Mouse (Mus musculus): ENCODE results near the gene Med1.
A peak's percentile ranks its signal among the peaks of the same experiment; 100 is the strongest.
"Not testable (repeated sequence)": the region's sequence is repeated elsewhere in the genome, so short reads cannot be mapped to it uniquely, and the experiment has no call there.

Med1 gene

GRCm38 (mm10) chr11:98192901-98193805 lies at the start of gene Med1:
TSS of gene Med1 (minus strand) at chr11:98193293.
- DNase-seq (ENCODE audit: low spot score) = peak; percentile 89

DNA sequence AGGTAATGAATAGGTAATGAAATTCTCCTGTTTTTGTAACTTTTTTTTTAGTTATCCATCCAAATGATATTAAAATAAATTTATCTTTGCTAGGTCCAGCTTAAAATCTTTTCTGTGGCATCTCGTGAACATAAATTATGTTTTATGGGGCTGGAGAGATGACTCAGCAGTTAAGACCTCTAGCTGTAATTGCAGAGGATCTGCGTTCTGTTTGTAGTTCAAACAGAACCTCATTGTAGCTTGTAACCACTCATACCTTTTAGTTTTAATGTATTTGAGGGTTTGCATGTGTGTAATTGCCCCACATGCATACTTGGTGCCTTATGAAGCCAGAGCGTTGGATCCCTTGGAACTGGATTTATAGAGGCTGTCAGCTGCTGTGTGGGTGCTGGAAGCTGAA lies 45.9 kb upstream of the Med1 start:
- DNase-seq (ENCODE audit: low spot score) = no peak

- DNase-seq (ENCODE audit: low spot score) = no peak
Observed at GRCm38 (mm10) chr11:98238416-98238815, 45.3 kb upstream of the Med1 start.

DNA sequence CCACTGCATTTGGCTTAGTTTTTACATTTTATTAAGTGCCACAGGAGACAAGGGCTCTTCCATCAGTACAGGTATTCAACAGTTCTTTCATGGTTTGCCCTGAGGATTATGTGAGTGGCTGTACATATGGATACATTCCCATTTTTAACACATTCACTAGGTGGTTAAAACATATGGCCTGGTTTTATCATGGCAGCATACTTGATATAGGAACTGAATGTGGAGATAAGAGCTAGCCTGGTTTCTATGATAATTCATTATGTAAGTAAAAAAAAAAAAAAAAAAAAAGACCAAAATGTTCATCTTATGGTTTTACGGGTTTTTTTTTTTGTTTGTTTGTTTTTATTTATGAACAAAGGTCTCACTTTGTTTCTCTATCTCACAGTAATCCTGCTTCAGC lies 33.3 kb upstream of the Med1 start:
- no peak for DNase-seq (ENCODE audit: low spot score)

- DNase-seq (ENCODE audit: low spot score) = no peak
Observed at GRCm38 (mm10) chr11:98213311-98213710, 20.2 kb upstream of the Med1 start.

DNA sequence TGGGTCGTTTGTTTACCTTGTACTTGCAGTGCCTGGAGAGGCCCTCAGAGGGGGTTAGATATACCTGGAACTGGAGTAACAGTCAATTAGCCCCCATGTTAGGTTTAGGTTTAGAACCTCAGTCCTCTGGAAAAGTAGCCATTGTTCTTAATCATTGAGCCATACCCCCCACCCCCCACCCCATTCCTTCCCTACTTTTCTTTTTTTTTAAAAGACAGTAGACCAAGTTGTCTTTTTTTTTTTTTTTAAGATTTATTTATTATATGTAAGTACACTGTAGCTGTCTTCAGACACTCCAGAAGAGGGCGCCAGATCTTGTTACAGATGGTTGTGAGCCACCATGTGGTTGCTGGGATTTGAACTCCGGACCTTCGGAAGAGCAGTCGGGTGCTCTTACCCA lies 16.6 kb upstream of the Med1 start:
- DNase-seq (ENCODE audit: low spot score) = not testable (repeated sequence)

DNA sequence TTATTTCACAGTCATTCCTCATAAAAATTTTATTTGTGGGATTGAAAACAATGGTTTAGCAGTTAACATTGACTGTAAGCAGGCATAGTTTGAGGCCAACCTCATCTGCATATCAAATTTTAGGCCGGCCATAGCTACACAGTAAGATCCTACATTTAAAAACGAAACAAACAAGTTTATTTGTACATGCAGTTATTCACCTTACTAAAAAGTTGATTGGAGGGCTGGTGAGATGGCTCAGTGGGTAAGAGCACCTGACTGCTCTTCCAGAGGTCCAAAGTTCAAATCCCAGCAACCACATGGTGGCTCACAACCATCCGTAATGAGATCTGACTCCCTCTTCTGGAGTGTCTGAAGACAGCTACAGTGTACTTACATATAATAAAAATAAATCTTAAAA lies 13.2 kb upstream of the Med1 start:
- DNase-seq (ENCODE audit: low spot score) = not testable (repeated sequence)

GRCm38 (mm10) chr11:98205463-98205862 lies 12.4 kb upstream of the Med1 start:
- no peak for DNase-seq (ENCODE audit: low spot score)

DNA sequence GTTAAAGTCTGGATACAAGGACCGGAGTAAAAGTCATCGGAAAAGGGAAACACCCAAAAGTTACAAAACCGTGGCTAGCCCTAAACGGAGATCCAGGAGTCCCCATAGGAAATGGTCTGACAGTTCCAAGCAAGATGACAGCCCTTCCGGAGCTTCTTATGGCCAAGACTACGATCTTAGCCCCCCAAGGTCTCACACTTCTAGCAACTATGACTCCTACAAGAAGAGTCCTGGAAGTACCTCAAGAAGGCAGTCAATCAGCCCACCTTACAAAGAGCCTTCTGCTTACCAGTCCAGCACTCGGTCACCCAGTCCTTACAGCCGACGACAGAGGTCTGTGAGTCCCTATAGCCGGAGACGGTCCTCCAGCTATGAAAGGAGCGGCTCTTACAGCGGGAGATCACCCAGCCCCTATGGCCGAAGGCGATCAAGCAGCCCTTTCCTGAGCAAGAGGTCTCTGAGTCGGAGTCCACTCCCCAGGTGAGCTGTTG lies 10.9 kb upstream of the Med1 start:
- DNase-seq (ENCODE audit: low spot score) = no peak

- DNase-seq (ENCODE audit: low spot score) = no peak
Observed at GRCm38 (mm10) chr11:98203351-98203911, 10.3 kb upstream of the Med1 start.

DNA sequence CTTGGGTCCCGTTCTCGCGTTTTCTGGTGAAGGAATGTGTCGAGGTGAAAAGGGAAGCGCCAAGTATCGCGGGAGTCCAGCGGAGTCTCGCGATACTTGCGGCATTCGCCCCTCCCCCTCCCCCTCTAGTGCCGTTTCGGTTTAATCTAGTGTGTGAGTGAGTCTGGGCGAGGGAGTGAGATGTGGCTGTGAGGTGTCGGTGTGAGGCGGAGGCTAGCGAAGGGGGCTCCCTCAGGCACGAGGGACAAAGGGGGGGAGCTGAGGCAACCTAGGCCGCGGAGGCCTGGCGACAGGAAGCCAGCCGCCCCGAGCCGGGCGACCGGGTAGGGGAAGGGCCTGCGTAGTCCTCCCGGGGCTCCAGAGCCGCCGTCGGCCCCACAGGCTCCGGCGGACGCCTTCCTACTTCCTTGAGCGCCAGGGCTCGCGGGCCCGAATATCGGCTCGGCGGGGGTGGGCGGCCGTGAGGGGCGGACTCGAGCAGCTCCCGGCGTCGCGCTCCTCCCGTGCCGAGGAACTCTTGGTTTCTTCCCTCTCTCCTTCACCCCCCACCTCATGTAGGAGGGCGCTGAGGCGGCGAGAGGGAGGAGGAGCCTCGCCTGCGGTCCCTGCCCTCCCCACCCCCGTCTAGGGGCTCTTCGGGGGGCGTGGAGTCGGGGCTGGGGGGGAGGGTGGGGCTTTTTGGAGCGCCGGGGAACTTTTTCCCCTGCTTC lies 9.7 kb upstream of the Med1 start, which contains the start of gene Cdk12:
Cdk12 (plus strand) TSS at position 419 of the 710 bp plus-strand sequence.
- DNase-seq (ENCODE audit: low spot score) = peak; percentile 92

- no peak for DNase-seq (ENCODE audit: low spot score)
Observed at GRCm38 (mm10) chr11:98201791-98202640, 8.9 kb upstream of the Med1 start.

- DNase-seq (ENCODE audit: low spot score) = no peak
Observed at GRCm38 (mm10) chr11:98190820-98191219, 2.3 kb downstream of the Med1 start.

DNA sequence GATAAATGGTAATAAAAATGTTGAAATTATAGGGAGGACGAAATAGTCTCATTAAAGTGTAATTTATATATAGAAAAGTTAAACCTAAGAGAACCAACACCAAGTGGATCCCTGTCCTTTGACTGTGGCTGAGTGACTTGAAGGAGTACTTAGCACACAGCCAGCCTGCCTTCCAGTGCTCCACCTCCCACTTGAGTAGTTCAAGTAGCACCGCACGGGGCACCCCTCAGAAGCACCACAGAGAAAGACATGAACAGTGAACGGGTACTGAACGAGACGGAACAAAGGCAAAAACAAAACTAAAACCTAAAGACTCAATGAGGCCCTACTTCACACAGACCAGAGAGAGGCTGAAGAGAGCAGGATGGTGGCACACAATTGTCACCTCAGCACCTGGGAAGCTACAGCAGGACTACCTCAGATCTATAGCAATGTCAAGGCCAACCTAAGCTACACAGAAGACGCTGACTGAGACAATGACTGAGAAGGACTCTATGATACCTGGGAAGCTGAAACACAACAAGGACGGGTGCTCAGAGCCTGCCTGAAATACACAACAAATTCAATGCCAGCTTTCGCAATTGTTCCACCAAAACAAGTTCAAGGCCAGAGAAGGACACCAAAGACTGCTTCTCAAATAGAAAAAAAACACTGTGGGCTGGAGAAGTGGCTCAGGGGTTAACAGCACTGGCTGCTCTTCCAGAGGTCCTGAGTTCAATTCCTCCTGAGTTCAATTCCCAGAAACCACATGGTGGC lies 5.3 kb downstream of the Med1 start:
- DNase-seq (ENCODE audit: low spot score) = no peak

DNA sequence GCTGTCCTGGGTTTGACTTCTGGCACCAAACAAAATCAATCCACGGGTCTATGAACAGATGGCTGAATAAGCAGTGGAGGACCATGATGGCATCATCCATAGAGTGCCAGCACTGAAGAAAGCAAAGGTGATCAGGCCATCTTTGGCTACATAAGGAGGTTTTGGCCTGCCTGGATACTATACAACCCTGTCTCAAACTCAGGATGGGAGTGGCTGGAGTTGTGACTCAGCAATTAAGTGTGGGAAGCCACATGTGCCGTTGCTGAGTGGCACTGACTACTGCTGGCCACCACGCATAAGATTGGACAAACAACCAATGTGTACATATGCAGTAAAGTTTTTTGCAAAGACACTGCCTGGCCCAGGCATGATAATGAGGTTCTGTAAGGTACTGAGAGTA lies 10.9 kb downstream of the Med1 start:
- not testable (repeated sequence) for DNase-seq (ENCODE audit: low spot score)

DNA sequence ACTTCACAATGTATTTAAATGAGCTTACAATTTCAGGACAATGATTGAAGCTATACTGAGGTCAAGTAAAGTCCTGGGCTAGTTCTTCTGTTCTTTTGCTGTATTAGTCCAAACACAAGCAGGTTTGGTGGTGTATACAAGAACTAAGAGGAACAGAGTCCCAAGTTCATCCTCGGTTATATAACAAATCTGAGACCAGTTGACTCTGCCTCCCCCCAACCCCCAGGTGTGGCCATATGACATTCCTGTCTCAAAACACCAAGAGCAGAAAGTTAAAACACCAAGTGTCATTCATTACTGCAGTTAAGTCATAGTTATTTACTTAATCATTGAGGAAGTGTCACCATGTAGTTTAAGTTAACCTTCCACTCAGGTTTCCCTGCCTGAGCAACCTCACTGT lies 24.7 kb downstream of the Med1 start:
- DNase-seq (ENCODE audit: low spot score) = no peak

DNA sequence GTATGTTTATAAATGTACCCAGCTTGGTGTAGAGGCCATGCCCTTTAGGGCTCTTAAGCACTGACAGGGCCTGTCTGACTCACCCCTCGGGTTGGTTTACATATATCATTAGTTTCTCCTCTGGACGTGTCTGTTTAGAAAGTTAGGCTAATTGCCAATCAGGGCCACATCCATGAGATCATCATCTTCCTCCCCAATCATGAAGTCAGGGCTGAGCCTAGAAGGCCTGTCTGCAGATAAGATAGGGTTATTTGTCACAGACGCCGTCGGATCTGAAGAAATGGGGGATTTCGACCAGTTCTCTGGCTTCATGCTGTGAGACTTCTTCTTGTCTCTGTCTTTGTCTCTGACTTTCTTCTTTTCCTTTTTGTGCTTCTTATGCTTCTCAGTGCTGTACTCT lies 38.0 kb downstream of the Med1 start:
- DNase-seq (ENCODE audit: low spot score) = no peak

DNA sequence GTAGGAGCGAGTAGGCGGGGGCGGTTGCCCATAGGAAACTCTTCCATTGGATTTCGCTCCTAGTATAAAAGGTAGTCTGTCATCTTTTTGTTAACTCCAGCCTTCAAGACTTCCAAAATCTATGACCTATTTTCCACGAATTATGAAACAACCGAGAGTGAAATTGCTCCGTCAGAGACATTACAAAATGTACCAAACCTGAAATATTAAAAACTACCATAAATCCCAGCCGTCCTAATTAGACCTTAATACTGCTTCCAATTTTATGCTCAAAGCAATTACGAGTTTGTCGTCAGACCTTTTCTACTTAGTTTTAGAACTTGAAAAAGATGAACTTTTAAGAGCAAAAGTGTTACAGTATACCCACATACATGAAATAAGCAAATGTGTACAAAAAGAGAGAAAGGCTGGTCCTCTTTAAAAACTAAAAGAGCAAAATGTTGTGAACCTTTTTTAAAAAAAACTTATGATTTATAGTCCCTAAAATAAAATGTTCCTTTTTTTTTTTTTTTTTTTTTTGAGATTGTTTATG lies 42.4 kb downstream of the Med1 start:
- no peak for DNase-seq (ENCODE audit: low spot score)

GRCm38 (mm10) chr11:98149786-98150624 lies 43.1 kb downstream of the Med1 start, which contains the start of gene Fbxl20:
TSS of gene Fbxl20 (minus strand) at chr11:98150403.
- peak; percentile 85 for DNase-seq (ENCODE audit: low spot score)

DNA sequence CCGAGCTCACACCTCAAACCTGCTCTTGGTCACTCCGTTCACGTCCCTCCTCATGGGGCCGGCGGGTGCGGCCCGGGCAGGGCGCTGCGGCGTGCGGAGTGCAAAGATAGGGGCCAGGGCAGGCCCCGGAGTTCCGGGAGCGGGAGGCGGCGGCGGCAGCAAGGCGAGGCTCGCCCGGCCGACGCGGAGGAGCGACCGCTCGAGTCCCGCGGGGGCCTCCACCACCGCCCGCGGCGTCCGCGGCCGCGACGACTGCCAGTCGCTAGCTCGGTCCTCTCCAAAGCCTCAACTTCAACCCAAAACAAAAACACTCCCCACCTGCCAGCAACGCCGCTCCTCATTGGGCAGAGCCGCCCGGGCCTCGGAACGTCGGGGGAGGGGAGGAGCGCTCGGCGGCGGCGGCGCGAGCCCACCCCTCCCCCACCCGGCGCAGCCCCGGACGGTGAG lies 43.8 kb downstream of the Med1 start:
- DNase-seq (ENCODE audit: low spot score) = peak; percentile 87
